Mouse (Mus musculus) spleen, adult 18-20 months (tissue): ENCODE data around the gene Ccdc113.

Source experiments
- DNase-seq, 2 experiments: peaks; one replicate each; pipeline ENCODE4 v3.0.0; 2022; ENCODE audit warnings: mixed read lengths in 2 of 2

The Ccdc113 gene

GRCm38 (mm10) chr8:95533584-95534387 lies at the start of gene Ccdc113:
Gene Ccdc113 (plus strand): TSS chr8:95534085.
- DNase-seq = peak in 1 of 2 experiments; percentile 12

DNA sequence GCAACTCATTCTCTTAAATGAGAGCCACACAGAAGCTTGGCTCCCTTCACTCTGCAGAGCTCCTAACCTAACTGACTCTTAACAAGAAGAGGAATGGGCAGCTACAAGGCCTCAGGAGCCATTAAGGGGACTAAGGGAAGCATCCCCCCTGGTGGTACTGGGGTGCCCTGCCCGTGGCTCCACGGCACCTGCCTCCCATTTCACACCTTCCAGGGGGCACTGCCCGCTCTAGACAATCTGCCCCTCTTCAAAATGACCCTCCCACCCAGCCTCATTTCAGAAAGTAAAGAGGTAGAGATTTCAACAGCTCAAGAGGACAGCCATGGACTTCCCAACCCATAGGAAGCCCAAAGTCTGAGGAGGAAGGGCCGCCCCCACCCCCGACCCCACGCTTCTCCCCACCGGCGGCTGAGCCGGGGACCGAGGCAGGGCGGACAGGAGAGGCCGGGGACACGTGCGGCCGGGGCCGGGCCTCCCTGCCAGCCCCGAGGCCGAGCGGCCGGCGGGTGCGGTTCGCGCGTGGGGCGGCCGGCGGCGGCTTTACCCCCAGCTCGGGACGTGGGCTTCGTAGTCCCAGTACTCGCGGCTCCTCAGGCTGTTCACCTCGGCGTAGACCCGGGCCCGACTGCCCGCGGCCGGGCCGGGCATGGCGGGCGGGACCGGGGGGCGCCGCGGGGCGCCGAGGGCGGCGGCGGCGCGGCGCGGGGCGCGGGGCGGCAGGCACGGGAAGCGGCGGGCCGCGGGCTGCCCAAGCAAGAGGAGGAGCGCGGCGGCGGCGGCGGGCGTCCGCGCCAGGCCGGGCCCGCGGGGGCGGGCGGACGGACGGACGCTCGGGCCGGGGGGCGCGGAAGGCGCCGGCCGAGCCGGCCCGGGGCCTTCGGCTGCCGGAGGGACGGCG lies 45.8 kb upstream of the Ccdc113 start:
- no peak for DNase-seq

DNA sequence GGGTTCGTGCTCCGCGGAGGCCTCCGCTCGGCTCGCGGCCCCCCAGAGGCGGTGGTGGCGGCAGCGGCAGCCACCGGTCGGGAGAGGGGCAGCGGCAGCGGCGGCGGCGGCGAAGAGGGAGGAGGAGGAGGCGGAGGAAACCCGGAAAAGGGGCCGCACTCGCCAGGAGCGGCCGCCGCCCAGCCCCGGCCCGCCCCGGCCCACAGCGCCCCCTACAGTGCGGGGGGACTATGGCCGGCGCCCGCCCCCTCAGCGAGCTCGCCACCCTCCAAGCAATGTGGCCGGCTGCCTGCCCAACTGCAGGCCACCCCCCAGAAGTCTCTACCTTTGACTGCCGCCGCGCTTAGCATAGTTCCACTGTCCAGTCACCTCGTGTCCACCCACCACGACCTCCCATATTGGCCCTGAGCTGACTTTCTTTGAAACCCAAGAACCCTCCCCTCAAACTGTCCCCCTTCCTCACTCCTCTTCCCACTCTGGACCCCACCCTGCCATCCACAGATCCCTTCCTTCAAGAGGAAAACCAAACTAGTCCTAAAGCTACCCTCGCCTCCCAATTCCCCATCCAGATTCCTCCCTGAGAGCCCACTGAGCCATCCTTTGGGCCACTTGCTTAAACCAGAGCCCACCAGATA lies 45.1 kb upstream of the Ccdc113 start:
- peak; percentile 74 to 89 for DNase-seq

DNA sequence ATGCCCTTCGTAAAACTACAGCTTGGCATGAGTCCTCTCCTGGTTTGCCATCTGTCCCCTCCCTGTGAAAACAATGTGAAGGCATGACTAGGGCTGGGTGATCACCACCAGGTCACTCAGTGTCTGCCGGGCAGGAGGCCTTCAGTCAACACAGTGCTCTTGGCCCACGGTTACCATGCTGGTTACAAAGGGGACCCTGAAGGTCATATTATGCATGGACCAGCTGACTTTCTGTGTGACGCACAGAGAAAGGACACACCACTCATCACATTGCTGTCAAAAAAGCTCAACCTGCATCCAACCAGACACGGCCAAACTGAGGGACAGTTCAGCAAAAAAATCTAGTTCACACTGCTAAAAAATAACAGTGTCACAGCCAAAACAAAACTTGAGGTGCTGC lies 43.9 kb upstream of the Ccdc113 start, which contains the start of gene Csnk2a2:
Gene Csnk2a2, minus strand, starts transcription at position 34 of the 400 bp plus-strand sequence.
- DNase-seq = no peak

DNA sequence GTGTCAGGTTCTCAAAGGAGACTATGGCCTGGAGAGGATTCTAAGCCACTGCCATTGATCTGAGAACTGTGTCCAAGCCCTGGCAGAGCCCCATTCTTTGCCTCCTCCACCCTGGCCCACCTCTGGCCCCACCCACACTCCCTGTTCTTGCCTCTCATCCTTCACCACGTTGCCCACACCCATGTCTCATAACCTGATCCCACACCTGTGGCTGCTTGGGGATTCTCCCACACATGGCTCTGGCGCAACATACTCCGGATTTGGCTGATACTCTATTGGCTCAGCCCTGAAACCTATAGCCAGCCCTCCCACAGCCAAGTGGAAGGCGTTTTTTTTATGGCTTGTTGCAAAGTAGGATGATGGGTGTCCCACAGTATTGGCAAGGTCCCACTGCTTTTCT lies 41.8 kb upstream of the Ccdc113 start:
- DNase-seq = no peak

DNA sequence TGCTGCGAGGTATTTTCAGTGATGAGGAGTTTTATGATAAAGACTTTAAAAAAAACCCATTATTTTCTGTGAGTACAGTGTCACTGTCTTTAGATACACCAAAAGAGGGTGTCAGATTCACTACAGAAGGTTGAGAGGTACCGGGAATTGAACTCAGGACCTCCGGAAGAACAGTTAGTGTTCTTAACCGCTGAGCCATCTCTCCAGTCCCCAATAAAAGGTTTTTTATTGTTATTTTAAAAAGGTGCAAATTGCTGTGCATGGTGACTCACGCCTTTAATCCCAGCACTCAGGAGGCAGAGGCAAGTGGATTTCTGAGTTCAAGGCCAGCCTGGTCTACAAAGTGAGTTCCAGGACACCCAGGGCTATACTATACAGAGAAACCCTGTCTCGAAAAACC lies 38.4 kb upstream of the Ccdc113 start:
- DNase-seq = no peak

DNA sequence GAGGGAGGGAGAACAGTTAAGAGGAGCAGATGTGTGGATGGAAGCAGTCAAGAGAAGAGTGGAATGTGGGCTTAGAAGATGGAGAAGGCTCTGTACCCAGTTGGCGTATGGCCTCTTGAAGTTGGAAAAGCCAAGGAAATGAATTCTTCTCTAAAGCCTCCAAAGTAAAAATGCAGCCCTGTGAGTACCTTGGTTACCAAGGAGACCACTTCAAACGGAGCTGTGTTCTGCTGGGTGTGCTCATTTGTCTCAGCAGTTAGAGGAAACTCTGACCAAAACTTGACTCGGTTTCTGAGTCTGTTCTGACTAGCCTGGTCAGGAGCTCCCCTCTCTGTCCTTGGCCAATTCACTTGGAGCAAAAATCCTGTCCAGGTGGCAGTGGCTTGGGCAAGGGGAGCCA lies 37.5 kb upstream of the Ccdc113 start:
- no peak for DNase-seq

DNA sequence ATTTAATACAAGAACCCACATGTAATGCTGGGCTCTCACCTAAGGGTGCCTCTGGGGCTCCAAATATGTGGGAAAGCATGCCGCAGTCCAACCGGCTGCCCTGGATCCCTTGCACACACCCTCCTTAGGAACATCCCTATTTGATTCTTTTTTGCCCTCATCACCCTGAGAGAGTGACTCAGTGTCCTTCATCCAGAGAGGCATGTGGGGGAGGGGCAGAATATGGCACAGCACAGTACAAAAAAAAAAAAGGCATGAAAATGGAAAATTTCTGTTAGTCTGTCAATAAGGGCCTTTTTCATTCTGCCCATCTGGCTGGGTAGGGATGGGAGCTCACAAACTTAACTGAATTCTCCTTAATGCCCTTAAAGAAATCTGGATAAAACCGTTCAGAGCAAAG lies 36.1 kb upstream of the Ccdc113 start:
- no peak for DNase-seq

GRCm38 (mm10) chr8:95499266-95500064 lies 34.4 kb upstream of the Ccdc113 start:
- no peak for DNase-seq

DNA sequence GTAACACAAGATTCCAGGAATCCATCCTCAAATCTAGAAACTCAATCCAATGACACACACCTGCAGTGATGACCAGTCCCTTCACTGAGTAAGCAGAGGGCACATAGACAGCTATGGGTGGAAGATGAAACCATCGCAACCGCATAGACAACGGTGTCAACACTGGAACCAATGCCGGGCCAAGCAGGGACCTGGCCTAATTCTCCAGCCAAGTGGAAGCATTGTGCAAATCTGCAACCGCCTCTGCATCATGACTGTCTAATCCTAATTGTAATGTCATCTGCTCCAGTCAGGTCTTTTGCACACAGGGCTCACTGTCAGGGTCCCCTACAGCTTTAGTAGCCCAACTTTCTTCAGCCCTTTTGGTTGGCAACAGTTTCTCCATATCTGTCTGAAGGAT lies 33.4 kb upstream of the Ccdc113 start:
- no peak for DNase-seq

DNA sequence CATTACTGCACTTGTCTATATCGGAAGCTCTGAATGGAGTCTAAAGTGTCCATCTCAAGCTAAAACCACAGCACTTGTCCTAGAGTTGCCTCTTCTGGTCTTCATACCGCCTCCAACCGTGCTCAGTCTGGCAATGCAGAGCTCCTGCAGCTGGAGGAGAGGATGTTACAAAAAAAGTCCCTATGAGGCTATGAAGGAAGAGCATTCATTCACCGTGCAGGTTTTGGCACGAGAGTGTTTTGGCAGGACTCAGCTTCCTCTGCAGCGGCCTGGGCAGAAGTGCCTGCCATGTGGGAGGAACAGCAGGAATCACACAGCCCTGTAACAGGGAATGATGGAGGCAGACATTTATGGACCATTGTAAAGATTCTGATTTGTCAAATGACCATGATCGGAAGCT lies 31.5 kb upstream of the Ccdc113 start:
- no peak for DNase-seq

- no peak for DNase-seq
These were observed 29.1 kb upstream of the Ccdc113 start for GRCm38 (mm10) chr8:95504835-95505234.

- no peak for DNase-seq
These were observed 28.3 kb upstream of the Ccdc113 start for GRCm38 (mm10) chr8:95505606-95506005.

GRCm38 (mm10) chr8:95506245-95506644 lies 27.6 kb upstream of the Ccdc113 start:
- DNase-seq = no peak

GRCm38 (mm10) chr8:95512257-95512656 lies 21.6 kb upstream of the Ccdc113 start:
- no peak for DNase-seq

DNA sequence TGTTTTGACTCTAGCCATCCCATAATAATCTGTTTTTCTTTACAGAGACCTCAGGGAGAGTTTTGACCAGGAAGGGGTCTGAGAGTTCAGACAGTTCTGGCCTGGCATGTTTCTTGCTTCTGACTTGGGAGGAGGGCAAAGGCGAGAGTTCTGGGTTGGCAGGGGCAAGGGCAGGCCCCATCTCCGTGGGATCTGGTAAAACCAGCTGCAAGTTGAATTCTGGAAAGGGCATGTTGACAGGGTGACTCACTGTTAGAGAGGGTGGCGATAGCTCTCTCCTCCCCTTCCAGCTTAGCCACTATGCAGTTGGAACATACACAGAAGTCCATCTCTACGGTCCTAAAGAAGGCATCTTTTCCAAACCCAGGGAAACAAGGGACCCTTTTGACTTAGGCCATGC lies 20.7 kb upstream of the Ccdc113 start:
- no peak for DNase-seq

DNA sequence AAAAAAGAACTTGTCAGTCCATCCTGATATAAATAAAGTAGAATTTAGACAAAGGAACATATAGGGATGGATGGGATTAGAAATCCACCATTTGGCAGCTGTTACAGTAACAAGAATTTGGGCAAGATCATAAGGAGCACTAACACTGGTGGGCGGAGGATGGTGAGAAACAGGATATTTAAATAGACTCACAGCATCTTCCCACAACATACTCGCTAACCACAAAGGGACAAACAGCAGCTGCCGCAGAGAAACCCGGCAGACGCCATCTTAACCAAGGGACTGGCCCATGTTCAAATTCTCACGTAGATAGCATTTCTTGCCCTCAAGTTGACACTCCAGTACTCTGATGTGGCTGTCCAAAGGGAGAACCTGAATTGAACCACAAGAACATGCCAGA lies 17.0 kb upstream of the Ccdc113 start:
- no peak for DNase-seq

DNA sequence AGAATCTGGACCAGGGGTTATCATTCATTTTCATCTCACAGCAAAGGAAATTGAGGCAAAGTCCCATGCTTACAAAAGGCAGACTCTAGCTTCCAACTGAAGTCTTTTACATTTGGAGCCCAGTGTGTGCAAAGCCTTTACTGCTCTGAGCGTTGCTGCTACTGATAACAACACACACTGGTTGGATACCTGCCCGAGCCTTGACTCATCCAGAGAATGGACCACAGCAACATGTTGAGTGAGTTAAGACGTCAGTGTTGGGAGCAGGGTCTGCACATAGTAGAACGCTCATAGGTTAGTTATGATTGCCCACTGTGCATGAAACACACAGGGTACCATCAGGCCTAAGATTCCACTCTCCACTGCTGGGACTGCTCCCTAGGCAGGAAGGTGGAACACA lies 9.9 kb upstream of the Ccdc113 start:
- no peak for DNase-seq

DNA sequence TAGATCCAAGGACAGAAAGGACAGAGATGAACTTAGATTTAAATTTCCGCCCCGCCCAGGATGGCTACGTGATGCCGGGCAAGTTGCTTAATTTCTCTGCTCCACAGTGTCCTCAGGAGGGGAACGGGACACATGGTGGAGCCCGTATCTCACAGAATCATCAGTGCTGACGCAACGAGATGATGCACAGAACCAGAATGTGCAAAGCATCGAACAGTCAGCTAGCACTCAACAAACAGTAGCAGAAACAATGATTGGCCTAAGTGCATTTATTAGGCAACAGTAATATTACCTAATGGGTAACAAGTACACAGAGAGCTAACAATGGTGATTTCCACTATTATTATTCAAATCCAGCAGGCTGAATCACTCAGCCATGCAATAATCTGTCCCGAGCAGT lies 5.7 kb upstream of the Ccdc113 start:
- no peak for DNase-seq

- no peak for DNase-seq
These were observed 5.1 kb upstream of the Ccdc113 start for GRCm38 (mm10) chr8:95528750-95529310.

GRCm38 (mm10) chr8:95532206-95532605 lies 1.7 kb upstream of the Ccdc113 start:
- no peak for DNase-seq

DNA sequence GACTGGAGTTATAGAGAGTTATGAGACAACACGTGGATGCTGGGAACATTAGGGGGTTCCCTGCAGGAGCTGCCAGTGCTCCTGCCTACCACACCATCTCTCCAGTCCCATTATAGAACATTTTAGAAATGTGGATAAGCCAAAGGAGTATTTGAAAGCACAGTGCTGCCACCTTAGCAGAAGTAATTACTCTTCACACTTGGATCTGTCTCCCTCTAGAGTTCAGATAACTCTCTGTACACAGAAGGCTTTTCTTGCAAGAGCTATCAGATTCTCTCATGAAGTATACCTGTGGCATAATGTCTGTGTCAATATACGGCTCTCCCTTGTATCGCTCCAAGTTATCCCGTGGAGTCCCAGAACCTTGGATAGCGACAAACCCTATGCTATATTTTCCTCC lies 5.6 kb downstream of the Ccdc113 start:
- DNase-seq = no peak
